Mouse (Mus musculus) lung, adult 2 months (tissue): ENCODE results near the gene Myh6. TPM values are rescaled to one million over a fixed set of nuclear protein-coding genes. Genes with fewer than 3 reads are reported as not detected.
"Not testable (repeated sequence)": the region's sequence is repeated elsewhere in the genome, so short reads cannot be mapped to it uniquely, and the experiment has no call there.

ENCODE experiments used
- DNase-seq: peaks from one replicate; pipeline ENCODE4 v3.0.0; 2022
- H3K4me1 ChIP-seq: fragments of 200-500 bp; 2 replicates; pipeline ENCODE4 v1.6.1; 2011; ENCODE audit warnings: low read length; ENCODE audit not compliant: control insufficient read depth, insufficient read depth
- H3K4me3 ChIP-seq: fragments of 200-500 bp; replicated peaks from 2 replicates; pipeline ENCODE3; 2011; ENCODE audit warnings: low read depth, mild to moderate bottlenecking, control low read depth, low read length; ENCODE audit errors: extremely low read depth
- CTCF ChIP-seq: fragments of 200-500 bp; IDR thresholded peaks from 2 replicates; pipeline ENCODE4 v1.5.1; 2011; ENCODE audit warnings: mild to moderate bottlenecking, low read length, control low read depth; ENCODE audit not compliant: insufficient read depth
- POLR2A ChIP-seq: fragments of 200-500 bp; IDR thresholded peaks from 2 replicates; pipeline ENCODE4 v1.6.1; 2011; ENCODE audit warnings: low read depth, mild to moderate bottlenecking, control low read depth, low read length, borderline replicate concordance; ENCODE audit errors: extremely low read depth
- WGBS: fragments of 180-500 bp; shearing (Covaris S2); methylation state at CpG from one replicate; pipeline ENCODE4 v1.1.7; 2018; 5-methylcytosine and 5-hydroxymethylcytosine counted together
- polyA plus RNA-seq: library from polyadenylated mRNA; depleted of rRNA; stranded (reverse); fragments of >200 nt; gene quantifications from 2 replicates; pipeline ENCODE4 v1.2.3, GENCODE M21; 2012

Gene Myh6
- polyA plus RNA-seq, 1 experiment, result 128 TPM

GRCm38 (mm10) chr14:54976633-54977032 is 9.9 kb upstream of the Myh6 start, which contains the start of gene Gm17428:
Gm17428 (plus strand) TSS chr14:54976933.
- Histone ChIP-seq H3K4me1 (no peaks in the 10 kb centered on the region), H3K4me3 (no peak within 1 kb of the TSS)
- TF ChIP-seq CTCF (no peak), POLR2A (no peak)
- WGBS, result 62% methylated on average over 1 of the region's 1 CpGs
- DNase-seq, result no peak

GRCm38 (mm10) chr14:54974068-54974791 is 7.5 kb upstream of the Myh6 start:
- H3K4me1 ChIP-seq, result no peaks in the 10 kb centered on the region
- H3K4me3 ChIP-seq, result no peak overlapping the region
- DNase-seq, result no peak
- WGBS, result 79% methylated on average over 6 of the region's 6 CpGs
- TF ChIP-seq POLR2A (no peak), CTCF (no peak)

GRCm38 (mm10) chr14:54972786-54973185 is 6.1 kb upstream of the Myh6 start:
- not testable (repeated sequence) for H3K4me1 ChIP-seq, H3K4me3 ChIP-seq, DNase-seq
- 87% methylated on average over 10 of the region's 11 CpGs for WGBS

- H3K4me1 ChIP-seq, result no peaks in the 10 kb centered on the region
- TF ChIP-seq POLR2A (no peak), CTCF (no peak)
- no peak for DNase-seq
- no peak overlapping the region for H3K4me3 ChIP-seq
Measured at GRCm38 (mm10) chr14:54968344-54968743, 1.6 kb upstream of the Myh6 start.

- Histone ChIP-seq H3K4me1 (no peaks in the 10 kb centered on the region), H3K4me3 (no peak overlapping the region)
- TF ChIP-seq CTCF (no peak), POLR2A (no peak)
- no peak for DNase-seq
- WGBS, result 78% methylated on average over 3 of the region's 3 CpGs
Measured at GRCm38 (mm10) chr14:54967874-54968273, 1.1 kb upstream of the Myh6 start.

GRCm38 (mm10) chr14:54965631-54966030 is 1.1 kb downstream of the Myh6 start:
- H3K4me3 ChIP-seq, result no peak overlapping the region
- TF ChIP-seq POLR2A (no peak), CTCF (no peak)
- WGBS, result 52% methylated on average over 6 of the region's 6 CpGs
- no peak for DNase-seq
- no peaks in the 10 kb centered on the region for H3K4me1 ChIP-seq

- Histone ChIP-seq H3K4me3 (no peak overlapping the region), H3K4me1 (no peaks in the 10 kb centered on the region)
- WGBS, result 72% methylated on average over 15 of the region's 15 CpGs
- no peak for TF ChIP-seq CTCF
- no peak for TF ChIP-seq POLR2A
- DNase-seq, result no peak
Measured at GRCm38 (mm10) chr14:54965044-54965443, 1.7 kb downstream of the Myh6 start.

- no peak for TF ChIP-seq POLR2A
- no peak for TF ChIP-seq CTCF
- Histone ChIP-seq H3K4me3 (no peak overlapping the region), H3K4me1 (no peaks in the 10 kb centered on the region)
- no peak for DNase-seq
- WGBS, result 88% methylated on average over 11 of the region's 11 CpGs
Measured at GRCm38 (mm10) chr14:54963727-54964126, 3.0 kb downstream of the Myh6 start.

GRCm38 (mm10) chr14:54962714-54963113 is 4.0 kb downstream of the Myh6 start:
- no peak for DNase-seq
- Histone ChIP-seq H3K4me3 (no peak overlapping the region), H3K4me1 (no peaks in the 10 kb centered on the region)
- whole genome bisulfite sequencing, result 80% methylated on average over 7 of the region's 7 CpGs
- TF ChIP-seq CTCF, result no peak
- no peak for TF ChIP-seq POLR2A

GRCm38 (mm10) chr14:54961487-54961886 is 5.2 kb downstream of the Myh6 start:
- no peaks in the 10 kb centered on the region for H3K4me1 ChIP-seq
- H3K4me3 ChIP-seq, result no peak overlapping the region
- DNase-seq, result no peak
- WGBS, result 73% methylated on average over 5 of the region's 5 CpGs
- TF ChIP-seq CTCF (no peak), POLR2A (no peak)
